Mouse (Mus musculus): ENCODE measurements around the gene Steap2. TPM values are rescaled to one million over a fixed set of nuclear protein-coding genes. Genes with fewer than 3 reads are reported as not detected.
A peak's percentile ranks its signal among the peaks of the same experiment; 100 is the strongest.

The Steap2 gene
- polyA plus RNA-seq (2015; fragmentation: Nextera tagmentation; extraction: Ambion mirVana): 3.7 and 3.8 TPM in 2 replicates

DNA sequence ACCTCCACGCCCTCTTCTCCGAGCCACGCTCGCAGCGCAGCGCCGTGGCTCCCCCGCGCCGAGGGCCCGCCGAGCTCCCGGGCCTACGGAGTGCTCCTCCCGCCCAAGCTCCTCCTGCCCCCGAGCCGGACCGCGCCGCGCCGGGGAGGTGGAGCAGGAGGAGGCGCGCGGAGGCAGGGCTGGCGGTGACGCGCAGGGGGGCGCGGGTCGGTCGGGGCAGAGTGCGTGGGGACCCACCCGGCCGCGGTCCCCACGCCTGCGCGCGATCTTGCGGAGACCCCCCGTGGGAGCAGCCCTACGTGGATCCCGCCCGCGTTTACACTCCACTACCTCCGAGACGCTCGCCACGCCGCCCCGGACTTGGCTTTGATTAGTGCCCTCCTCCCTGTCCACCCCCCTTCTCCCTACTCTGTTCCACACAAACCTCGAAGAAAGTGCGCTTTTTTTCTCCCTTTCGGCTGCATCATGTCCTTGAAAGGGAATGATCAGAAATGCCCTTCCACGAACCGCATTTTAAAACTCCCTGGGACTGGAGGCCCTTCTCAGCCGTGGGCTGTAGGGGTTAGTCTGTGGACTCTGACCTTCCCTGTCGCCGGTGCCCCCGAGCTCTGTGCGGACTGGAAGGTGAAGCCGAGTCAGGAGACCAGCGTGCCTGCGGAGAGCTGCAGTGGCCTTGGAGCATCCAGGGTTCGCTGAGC is at the start of gene Steap2:
TSS of gene Steap2 (minus strand) at position 623 of the 698 bp plus-strand sequence.
- no peaks in the 10 kb centered on the region for H3K36me3 ChIP-seq
- WGBS: 1% methylated on average over 63 of the region's 66 CpGs
- H3K4me3 ChIP-seq: peak within 1 kb of the TSS; percentile 80
- H3K4me1 ChIP-seq: no peaks in the 10 kb centered on the region
- peak within 1 kb of the TSS; percentile 93 for H3K4me2 ChIP-seq
- no peak within 1 kb of the TSS for H3K27ac ChIP-seq
- peak within 1 kb of the TSS; percentile 81 for H3K9ac ChIP-seq
- no peaks in the 10 kb centered on the region for H3K9me3 ChIP-seq
- H3K27me3 ChIP-seq: no peaks in the 10 kb centered on the region
- ATAC-seq (ENCODE audit: borderline replicate concordance, extremely low read depth, low FRiP score, low TSS enrichment): peak; percentile 93

DNA sequence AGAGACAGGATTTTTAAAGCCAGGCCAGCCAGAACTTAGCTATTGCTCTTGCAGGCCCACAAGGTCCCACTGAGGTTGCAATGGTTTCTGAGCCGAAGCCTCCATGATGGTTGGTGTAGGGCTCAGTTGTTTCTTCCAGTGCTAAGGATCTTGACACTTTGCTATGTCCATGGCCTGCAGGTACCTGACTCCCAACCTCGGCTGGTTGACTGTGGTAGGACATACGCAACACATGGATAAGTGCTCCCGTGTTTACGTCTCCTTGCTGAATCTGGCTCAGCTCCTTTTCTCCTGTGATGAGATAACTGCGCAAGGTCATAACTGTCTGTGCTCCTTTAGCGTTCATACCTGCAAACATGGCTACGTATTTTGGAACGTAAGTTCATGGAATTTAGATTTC is 40.1 kb upstream of the Steap2 start:
- 87% methylated on average over 9 of the region's 9 CpGs for WGBS
- H3K36me3 ChIP-seq: no peaks in the 10 kb centered on the region
- no peaks in the 10 kb centered on the region for H3K27me3 ChIP-seq
- no peak overlapping the region for H3K9ac ChIP-seq
- no peak overlapping the region for H3K4me2 ChIP-seq
- H3K4me1 ChIP-seq: no peaks in the 10 kb centered on the region
- no peak overlapping the region for H3K27ac ChIP-seq
- H3K4me3 ChIP-seq: no peak overlapping the region
- ATAC-seq (ENCODE audit: borderline replicate concordance, extremely low read depth, low FRiP score, low TSS enrichment): no peak
- H3K9me3 ChIP-seq: no peaks in the 10 kb centered on the region

DNA sequence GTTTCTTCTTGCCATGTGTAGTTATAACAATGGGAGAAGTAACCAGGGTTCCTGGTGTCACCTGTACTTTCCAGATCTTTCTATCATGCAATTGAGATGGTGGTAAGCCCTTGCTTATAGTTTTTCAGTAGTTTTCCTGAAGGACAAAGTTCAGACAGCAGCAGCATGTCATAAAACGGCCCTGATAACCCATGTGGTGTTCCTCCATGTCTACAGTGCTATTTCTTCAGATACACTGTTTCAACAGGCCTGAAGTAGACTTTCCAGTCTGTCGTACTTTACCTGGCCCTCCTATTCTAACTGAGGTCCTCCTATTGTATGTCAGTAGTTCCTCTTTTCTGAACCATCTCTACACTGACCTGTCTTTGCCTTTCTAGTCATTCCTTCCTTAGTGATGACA is 38.5 kb upstream of the Steap2 start:
- no peak overlapping the region for H3K27ac ChIP-seq
- no peak overlapping the region for H3K4me3 ChIP-seq
- WGBS: 64% methylated on average over 2 of the region's 2 CpGs

DNA sequence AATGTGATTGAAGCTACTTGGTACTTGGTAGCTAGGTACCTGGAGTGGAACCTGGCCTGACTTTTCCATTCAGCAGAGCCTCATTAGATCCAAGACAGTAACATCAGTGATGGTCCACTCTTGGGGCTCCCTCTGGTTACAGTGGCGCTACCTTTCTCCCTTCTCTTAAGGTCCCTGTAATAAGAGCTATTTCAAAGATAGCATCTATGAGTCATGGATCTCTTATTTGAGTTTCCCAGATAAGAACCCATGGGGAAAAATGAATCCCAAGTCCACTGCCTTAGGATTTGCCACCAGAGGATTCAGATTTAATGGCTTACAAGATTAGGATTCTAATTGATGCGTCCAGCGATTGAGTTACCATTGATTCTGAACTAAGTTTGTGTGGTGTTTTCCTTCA is 37.8 kb upstream of the Steap2 start:
- no peak overlapping the region for H3K4me3 ChIP-seq
- WGBS: 90% methylated on average over 3 of the region's 3 CpGs
- H3K27ac ChIP-seq: no peak overlapping the region
- H3K9ac ChIP-seq: no peak overlapping the region
- H3K27me3 ChIP-seq: no peaks in the 10 kb centered on the region
- H3K4me2 ChIP-seq: no peak overlapping the region
- no peaks in the 10 kb centered on the region for H3K36me3 ChIP-seq
- H3K9me3 ChIP-seq: no peaks in the 10 kb centered on the region
- ATAC-seq (ENCODE audit: borderline replicate concordance, extremely low read depth, low FRiP score, low TSS enrichment): no peak
- H3K4me1 ChIP-seq: no peaks in the 10 kb centered on the region

More for the DNA sequence above, 38.5 kb upstream of the Steap2 start:
- no peak overlapping the region for H3K9ac ChIP-seq
- H3K36me3 ChIP-seq: no peaks in the 10 kb centered on the region
- no peak overlapping the region for H3K4me2 ChIP-seq
- no peak for ATAC-seq (ENCODE audit: borderline replicate concordance, extremely low read depth, low FRiP score, low TSS enrichment)
- no peaks in the 10 kb centered on the region for H3K9me3 ChIP-seq
- H3K4me1 ChIP-seq: no peaks in the 10 kb centered on the region
- H3K27me3 ChIP-seq: no peaks in the 10 kb centered on the region

DNA sequence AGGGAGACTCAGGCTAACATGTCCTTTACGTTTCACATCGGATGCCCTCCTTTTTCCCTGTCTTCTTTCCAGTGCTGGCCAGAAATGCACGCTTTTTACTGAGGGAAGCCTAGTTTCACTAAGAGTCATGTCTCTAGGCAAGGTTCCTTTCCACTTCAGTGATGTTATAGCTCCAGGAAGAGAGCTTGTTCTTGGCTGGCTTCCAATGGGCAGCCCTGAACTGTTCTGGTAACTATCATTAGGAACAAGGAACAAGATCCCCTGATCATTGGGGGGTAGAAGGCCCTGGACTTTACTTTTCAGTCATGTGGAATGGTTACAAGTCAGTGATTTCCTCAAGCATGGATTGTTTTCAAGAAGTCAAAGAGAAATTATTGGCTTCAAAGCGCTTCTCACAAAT is 35.5 kb upstream of the Steap2 start:
- Histone ChIP-seq H3K9ac (no peak overlapping the region), H3K4me3 (no peak overlapping the region), H3K4me2 (no peak overlapping the region), H3K4me1 (no peaks in the 10 kb centered on the region), H3K27ac (no peak overlapping the region), H3K9me3 (no peaks in the 10 kb centered on the region), H3K27me3 (no peaks in the 10 kb centered on the region), H3K36me3 (no peaks in the 10 kb centered on the region)
- 88% methylated on average over 4 of the region's 4 CpGs for WGBS
- no peak for ATAC-seq (ENCODE audit: borderline replicate concordance, extremely low read depth, low FRiP score, low TSS enrichment)

DNA sequence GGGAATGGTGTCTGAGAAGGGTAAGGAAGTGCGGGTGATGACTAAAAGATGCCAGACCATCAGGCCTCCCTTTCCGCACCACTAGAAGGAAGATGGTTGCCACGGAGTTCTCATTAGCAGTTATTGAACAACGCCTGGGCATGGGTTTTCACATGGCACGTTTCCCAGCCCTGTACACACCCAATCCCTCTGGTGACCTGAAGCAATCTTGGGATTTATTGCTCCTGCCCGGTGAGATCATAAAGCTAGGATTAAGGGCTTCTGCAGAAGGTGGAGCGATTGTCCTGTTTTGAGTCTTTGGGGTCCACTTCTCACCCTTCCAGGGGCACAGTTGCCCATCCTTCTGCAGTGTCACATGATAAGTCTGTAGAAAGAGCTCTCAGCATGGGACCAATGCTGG is 27.8 kb upstream of the Steap2 start:
- H3K27me3 ChIP-seq: no peaks in the 10 kb centered on the region
- WGBS: 80% methylated on average over 7 of the region's 7 CpGs
- no peak overlapping the region for H3K4me3 ChIP-seq
- no peak overlapping the region for H3K9ac ChIP-seq
- H3K36me3 ChIP-seq: no peaks in the 10 kb centered on the region
- no peak overlapping the region for H3K27ac ChIP-seq
- H3K4me2 ChIP-seq: no peak overlapping the region
- H3K9me3 ChIP-seq: no peaks in the 10 kb centered on the region
- no peaks in the 10 kb centered on the region for H3K4me1 ChIP-seq
- no peak for ATAC-seq (ENCODE audit: borderline replicate concordance, extremely low read depth, low FRiP score, low TSS enrichment)

DNA sequence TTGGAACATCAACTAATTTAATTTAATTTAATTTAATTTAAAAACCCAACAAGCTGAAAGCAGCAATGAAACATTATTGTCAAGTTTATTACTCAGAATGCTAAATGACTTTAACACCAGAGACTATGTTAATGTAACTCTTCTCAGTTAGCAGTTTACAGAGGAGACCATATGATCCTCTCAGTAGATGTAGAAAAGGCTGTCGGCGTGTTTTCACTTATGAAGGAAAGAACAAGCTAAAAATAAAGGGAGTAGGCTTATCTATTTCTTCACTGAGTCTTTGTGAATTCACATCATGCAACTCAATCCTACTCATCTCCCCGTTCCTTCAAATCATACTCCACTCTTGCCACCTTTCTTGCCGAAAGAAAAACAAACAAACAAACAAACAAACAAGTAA is 16.7 kb upstream of the Steap2 start:
- H3K4me1 ChIP-seq: no peaks in the 10 kb centered on the region

DNA sequence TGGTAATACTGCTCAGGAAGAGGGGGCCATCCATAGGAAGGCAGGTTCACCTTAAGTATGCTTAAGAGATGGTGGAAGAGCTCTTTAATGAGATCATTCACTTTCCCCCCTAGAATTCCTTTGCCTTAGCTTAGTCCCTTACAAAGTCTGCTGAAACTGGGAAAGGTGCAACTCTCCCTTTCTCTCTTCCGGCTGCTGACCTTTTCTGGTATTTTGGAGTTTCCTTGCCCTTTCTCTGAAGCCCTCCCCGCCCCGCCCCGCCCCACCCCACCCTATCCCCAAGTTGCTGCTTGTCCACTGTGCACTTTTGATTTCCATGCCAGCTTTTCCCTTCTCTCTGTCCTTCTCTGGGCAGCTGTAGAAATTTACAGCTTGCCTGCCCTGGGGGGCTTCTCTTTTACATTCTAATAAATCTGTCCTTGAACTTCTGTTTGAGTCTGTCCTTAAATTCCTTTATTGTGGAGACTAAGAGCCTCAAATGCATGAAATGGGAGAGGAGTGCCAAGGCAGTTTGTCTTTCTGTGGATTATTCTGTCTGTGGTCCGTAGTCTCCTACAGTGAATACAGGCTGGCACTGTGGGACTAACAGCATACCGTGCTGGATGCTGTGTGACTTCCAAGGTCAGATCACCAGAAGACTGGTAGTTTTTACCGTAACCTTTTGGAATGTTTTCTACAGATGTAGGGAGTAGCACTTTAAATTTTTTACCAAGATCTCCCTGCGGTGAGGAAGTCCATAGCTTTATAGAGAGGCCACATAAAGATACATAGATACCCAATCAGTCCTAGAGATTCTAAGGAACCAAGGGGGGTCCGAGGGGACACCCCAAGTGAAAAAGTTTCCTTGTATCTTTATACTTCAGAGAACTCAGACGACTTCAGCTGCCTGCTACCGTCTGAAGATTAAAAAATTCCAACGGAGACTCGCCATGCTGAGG is 13.2 kb upstream of the Steap2 start:
- ATAC-seq (ENCODE audit: borderline replicate concordance, extremely low read depth, low FRiP score, low TSS enrichment): no peak
- Histone ChIP-seq H3K9ac (no peak overlapping the region), H3K4me2 (no peak overlapping the region), H3K4me3 (no peak overlapping the region), H3K4me1 (no peaks in the 10 kb centered on the region), H3K9me3 (no peaks in the 10 kb centered on the region), H3K36me3 (no peaks in the 10 kb centered on the region), H3K27ac (no peak overlapping the region), H3K27me3 (no peaks in the 10 kb centered on the region)
- 58% methylated on average over 13 of the region's 13 CpGs for WGBS

More for the DNA sequence above, 16.7 kb upstream of the Steap2 start:
- no peaks in the 10 kb centered on the region for H3K27me3 ChIP-seq
- no peak overlapping the region for H3K27ac ChIP-seq
- no peak overlapping the region for H3K9ac ChIP-seq
- H3K4me3 ChIP-seq: no peak overlapping the region
- H3K4me2 ChIP-seq: no peak overlapping the region
- H3K9me3 ChIP-seq: no peaks in the 10 kb centered on the region
- ATAC-seq (ENCODE audit: borderline replicate concordance, extremely low read depth, low FRiP score, low TSS enrichment): no peak
- no peaks in the 10 kb centered on the region for H3K36me3 ChIP-seq
- WGBS: 71% methylated on average over 4 of the region's 4 CpGs

DNA sequence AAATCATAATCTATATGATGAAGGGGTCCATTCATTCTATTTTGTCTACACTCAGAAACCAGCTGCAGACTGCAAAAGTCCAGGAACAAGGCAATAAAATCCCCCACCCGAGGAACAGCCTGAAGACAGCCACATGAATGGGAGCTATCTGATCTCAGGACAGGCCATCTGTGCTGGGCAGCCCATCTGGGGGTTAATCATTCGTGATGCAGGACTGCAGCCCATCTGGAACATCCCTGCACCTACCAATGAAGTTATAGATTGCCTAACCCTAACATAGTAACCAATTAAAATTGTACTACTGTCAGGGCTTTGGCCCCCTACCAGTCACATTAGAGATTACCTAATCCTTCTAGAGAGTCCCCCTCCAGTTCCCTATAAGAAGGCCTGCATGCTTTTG is 10.6 kb upstream of the Steap2 start:
- Histone ChIP-seq H3K4me3 (no peak overlapping the region), H3K9ac (no peak overlapping the region), H3K9me3 (no peaks in the 10 kb centered on the region), H3K4me2 (no peak overlapping the region), H3K27ac (no peak overlapping the region), H3K4me1 (no peaks in the 10 kb centered on the region), H3K27me3 (no peaks in the 10 kb centered on the region), H3K36me3 (no peaks in the 10 kb centered on the region)
- no peak for ATAC-seq (ENCODE audit: borderline replicate concordance, extremely low read depth, low FRiP score, low TSS enrichment)
- 44% methylated on average over 2 of the region's 2 CpGs for WGBS

DNA sequence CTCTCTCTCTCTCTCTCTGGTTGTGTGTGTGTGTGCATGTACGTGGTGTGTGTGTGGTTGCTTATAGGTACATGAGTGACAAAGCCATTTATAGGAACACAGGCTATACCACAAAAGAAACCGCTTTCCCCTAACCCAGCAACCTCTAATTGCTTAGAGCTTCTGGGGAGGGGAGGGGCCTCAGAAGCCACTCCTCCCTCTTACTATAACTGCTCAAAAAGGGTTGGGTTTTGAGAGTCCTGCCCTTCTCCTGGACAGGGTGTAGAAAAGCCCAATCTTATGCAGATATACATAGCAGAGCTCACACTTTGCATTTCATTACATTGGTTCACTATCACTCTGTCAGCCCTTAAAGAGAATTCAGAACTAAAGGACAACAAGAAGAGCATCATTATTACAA is 6.0 kb upstream of the Steap2 start:
- whole genome bisulfite sequencing: 85% methylated on average over 2 of the region's 2 CpGs
- H3K4me1 ChIP-seq: no peaks in the 10 kb centered on the region
- H3K27ac ChIP-seq: no peak overlapping the region
- H3K9ac ChIP-seq: no peak overlapping the region
- no peak overlapping the region for H3K4me3 ChIP-seq
- no peaks in the 10 kb centered on the region for H3K36me3 ChIP-seq
- no peak for ATAC-seq (ENCODE audit: borderline replicate concordance, extremely low read depth, low FRiP score, low TSS enrichment)
- H3K4me2 ChIP-seq: no peak overlapping the region
- no peaks in the 10 kb centered on the region for H3K9me3 ChIP-seq
- H3K27me3 ChIP-seq: no peaks in the 10 kb centered on the region

DNA sequence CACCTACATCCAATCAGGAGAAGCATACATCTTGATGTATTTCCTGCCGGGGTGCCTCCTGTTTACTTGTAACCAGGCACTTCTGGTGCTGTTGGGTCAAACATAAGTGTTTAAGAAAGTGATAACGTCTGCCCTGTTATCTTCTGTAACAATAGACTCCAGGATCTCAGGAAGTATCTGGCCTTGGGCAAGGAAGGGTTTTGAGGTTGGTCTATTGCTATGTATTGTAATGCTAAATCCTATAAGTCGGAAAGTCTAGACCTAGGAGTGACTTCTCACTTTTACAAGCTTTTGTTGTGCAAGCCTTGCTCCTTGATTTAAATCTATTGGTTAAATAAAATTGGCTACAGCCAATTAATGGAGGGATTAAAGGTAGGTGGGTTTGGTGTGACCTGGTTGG is 4.5 kb upstream of the Steap2 start:
- ATAC-seq (ENCODE audit: borderline replicate concordance, extremely low read depth, low FRiP score, low TSS enrichment): no peak
- H3K27me3 ChIP-seq: no peaks in the 10 kb centered on the region
- H3K4me2 ChIP-seq: no peak overlapping the region
- no peak overlapping the region for H3K9ac ChIP-seq
- no peaks in the 10 kb centered on the region for H3K4me1 ChIP-seq
- WGBS: 40% methylated on average over 3 of the region's 3 CpGs
- H3K36me3 ChIP-seq: no peaks in the 10 kb centered on the region
- H3K9me3 ChIP-seq: no peaks in the 10 kb centered on the region
- no peak overlapping the region for H3K27ac ChIP-seq
- no peak overlapping the region for H3K4me3 ChIP-seq

DNA sequence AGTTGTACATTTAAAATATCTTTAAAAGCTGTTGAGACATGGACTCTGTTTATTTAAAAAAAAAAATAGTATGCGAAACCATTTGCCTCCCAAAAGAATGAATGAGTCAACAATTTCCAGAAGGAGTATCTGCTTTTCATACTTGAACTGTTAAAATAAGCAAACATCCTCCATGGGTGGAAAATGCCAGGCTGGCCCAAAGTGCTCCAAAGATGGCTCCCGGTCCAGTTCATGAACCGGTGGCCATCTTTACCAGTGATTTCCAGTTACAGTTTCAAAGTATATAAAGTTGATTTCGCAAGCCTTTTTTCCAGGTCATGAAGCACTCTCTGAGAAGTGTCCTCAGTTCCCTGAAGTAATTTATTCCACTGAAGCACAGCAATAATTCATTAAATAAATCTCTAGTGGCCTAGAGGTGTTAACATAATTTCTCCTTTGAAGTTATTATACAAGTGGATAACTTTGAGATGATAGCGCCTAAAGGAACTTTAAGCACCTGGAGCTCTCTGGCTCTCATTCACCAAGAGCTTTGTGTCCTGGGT is 1.1 kb upstream of the Steap2 start:
- H3K4me1 ChIP-seq: no peaks in the 10 kb centered on the region
- no peaks in the 10 kb centered on the region for H3K9me3 ChIP-seq
- ATAC-seq (ENCODE audit: borderline replicate concordance, extremely low read depth, low FRiP score, low TSS enrichment): no peak
- H3K4me3 ChIP-seq: no peak overlapping the region
- WGBS: 75% methylated on average over 5 of the region's 5 CpGs
- H3K27ac ChIP-seq: no peak overlapping the region
- no peak overlapping the region for H3K9ac ChIP-seq
- H3K36me3 ChIP-seq: no peaks in the 10 kb centered on the region
- no peak overlapping the region for H3K4me2 ChIP-seq
- no peaks in the 10 kb centered on the region for H3K27me3 ChIP-seq

All from lung, embryonic 15.5 days (tissue).